Mouse (Mus musculus) forebrain, embryonic 11.5 days (tissue): ENCODE measurements around the gene Vav2. TPM values are rescaled to one million over a fixed set of nuclear protein-coding genes. Genes with fewer than 3 reads are reported as not detected.

ENCODE experiments used
- ATAC-seq: fragments of 200-750 bp; cut with Nextera tagmentation; replicated peaks from 2 replicates; pipeline ENCODE4 v1.8.0; 2017; ENCODE audit warnings: moderate TSS enrichment; ENCODE audit not compliant: low FRiP score
- DNase-seq: peaks from one replicate; pipeline ENCODE4 v3.0.0-alpha.2; 2017; ENCODE audit warnings: low spot score
- H3K27ac ChIP-seq: fragments of 300-500 bp; sonication (generic); 2 replicates; pipeline ENCODE4 v1.5.1; 2014; ENCODE audit warnings: low read depth, low read length
- H3K27me3 ChIP-seq: fragments of 300-500 bp; sonication (generic); 2 replicates; pipeline ENCODE4 v1.6.1; 2014; ENCODE audit warnings: mild to moderate bottlenecking, low read length, mixed read lengths; ENCODE audit not compliant: control insufficient read depth, insufficient read depth
- H3K36me3 ChIP-seq: fragments of 300-500 bp; sonication (generic); 2 replicates; pipeline ENCODE4 v1.6.1; 2014; ENCODE audit warnings: mild to moderate bottlenecking, low read length, moderate library complexity, mixed read lengths; ENCODE audit not compliant: control insufficient read depth, insufficient read depth
- H3K4me1 ChIP-seq: fragments of 300-500 bp; sonication (generic); replicated peaks from 2 replicates; pipeline ENCODE4 v1.6.1; 2014; ENCODE audit warnings: low read length, mixed read lengths; ENCODE audit not compliant: control insufficient read depth, insufficient read depth
- H3K4me2 ChIP-seq: fragments of 300-500 bp; sonication (generic); 2 replicates; pipeline ENCODE4 v1.6.1; 2014; ENCODE audit warnings: low read depth, mild to moderate bottlenecking, low read length, moderate library complexity, mixed read lengths; ENCODE audit not compliant: severe bottlenecking
- H3K4me3 ChIP-seq: fragments of 300-500 bp; sonication (generic); 2 replicates; pipeline ENCODE4 v1.5.1; 2014; ENCODE audit warnings: low read depth, low read length
- H3K9ac ChIP-seq: fragments of 300-500 bp; sonication (generic); 2 replicates; pipeline ENCODE4 v1.6.1; 2014; ENCODE audit warnings: low read length
- H3K9me3 ChIP-seq: fragments of 300-500 bp; sonication (generic); 2 replicates; pipeline ENCODE4 v1.6.1; 2016; ENCODE audit warnings: low read length, mixed read lengths; ENCODE audit not compliant: control insufficient read depth
- WGBS: fragments of 180-500 bp; shearing (Covaris S2); extraction: QIAGEN DNeasy Blood & Tissue Kit; methylation state at CpG from one replicate; pipeline ENCODE4 v1.1.7; 2014; 5-methylcytosine and 5-hydroxymethylcytosine counted together
- microRNA-seq: library from miRNA; unstranded; fragments of <30 nt; microRNA quantifications from one replicate; pipeline ENCODE4, GENCODE M21; 2016; ENCODE audit not compliant: insufficient number of aligned reads
- polyA plus RNA-seq: library from polyadenylated mRNA; unstranded; fragments of >200 nt; fragmentation: Nextera tagmentation; extraction: Ambion mirVana; gene quantifications from 2 replicates; pipeline ENCODE4 v1.2.1, GENCODE M21; 2014

Vav2 gene
- polyA plus RNA-seq, 1 experiment from 2014 or later: 12.7 TPM

DNA sequence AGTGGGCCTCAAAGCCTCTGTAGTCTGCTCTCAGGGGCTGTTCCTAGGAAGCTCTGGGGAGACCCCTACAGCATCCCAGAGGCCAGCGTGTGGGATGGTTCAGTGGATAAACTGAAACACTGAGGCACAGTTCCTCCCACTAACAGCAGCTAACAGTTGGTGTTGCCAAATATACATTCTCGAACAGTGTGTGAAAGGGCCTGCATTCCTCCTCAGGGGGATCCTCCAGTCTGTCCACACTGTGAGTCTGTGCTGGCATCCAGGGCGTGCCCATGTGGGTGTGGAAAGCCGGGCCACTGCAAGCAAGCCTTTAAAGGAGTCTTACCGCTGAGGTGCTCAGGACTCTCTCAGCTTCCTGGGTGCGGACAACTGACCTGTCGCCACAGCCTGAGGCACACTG, 200.3 kb downstream of the Vav2 start:
- Histone ChIP-seq H3K27ac (no peak overlapping the region), H3K4me1 (no peaks in the 10 kb centered on the region), H3K36me3 (no peaks in the 10 kb centered on the region), H3K9ac (no peak overlapping the region), H3K4me2 (no peak overlapping the region), H3K27me3 (no peaks in the 10 kb centered on the region), H3K9me3 (no peaks in the 10 kb centered on the region), H3K4me3 (no peak overlapping the region)
- no peak for ATAC-seq
- 73% methylated on average over 7 of the region's 7 CpGs for WGBS
- DNase-seq: no peak

DNA sequence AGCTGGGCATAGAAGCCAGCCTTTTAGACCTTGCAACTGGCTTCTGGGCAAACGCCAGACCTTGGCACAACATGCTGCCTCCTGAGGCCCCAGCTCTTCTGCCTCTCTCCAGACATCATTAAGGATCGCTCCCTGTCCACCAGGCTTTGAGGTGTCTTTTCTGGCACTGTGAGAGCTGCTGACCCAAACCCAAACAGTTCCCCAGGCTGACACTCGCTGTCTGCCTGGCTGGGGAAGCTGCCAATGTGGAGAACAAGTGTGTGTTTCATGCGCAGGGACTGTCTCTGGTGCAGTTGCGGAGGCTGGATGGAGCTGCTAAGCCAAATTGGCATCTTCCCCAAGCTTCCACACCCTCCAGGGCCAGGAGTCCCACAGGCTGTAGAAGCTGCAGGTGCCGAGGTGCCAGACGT, 203.8 kb downstream of the Vav2 start:
- no peak for ATAC-seq
- no peaks in the 10 kb centered on the region for H3K4me1 ChIP-seq
- no peak overlapping the region for H3K4me3 ChIP-seq
- H3K27ac ChIP-seq: no peak overlapping the region
- 88% methylated on average over 7 of the region's 7 CpGs for WGBS
- DNase-seq: no peak
- H3K4me2 ChIP-seq: no peak overlapping the region
- no peak overlapping the region for H3K9ac ChIP-seq
- no peaks in the 10 kb centered on the region for H3K27me3 ChIP-seq
- no peaks in the 10 kb centered on the region for H3K9me3 ChIP-seq
- no peaks in the 10 kb centered on the region for H3K36me3 ChIP-seq

GRCm38 (mm10) chr2:27218569-27218968, 208.3 kb downstream of the Vav2 start:
- no peaks in the 10 kb centered on the region for H3K4me1 ChIP-seq
- no peaks in the 10 kb centered on the region for H3K36me3 ChIP-seq
- H3K27ac ChIP-seq: no peak overlapping the region
- WGBS: 89% methylated on average over 8 of the region's 8 CpGs
- no peak overlapping the region for H3K4me3 ChIP-seq
- DNase-seq: no peak
- ATAC-seq: no peak
- H3K9ac ChIP-seq: no peak overlapping the region
- H3K9me3 ChIP-seq: no peaks in the 10 kb centered on the region
- no peak overlapping the region for H3K4me2 ChIP-seq
- H3K27me3 ChIP-seq: no peaks in the 10 kb centered on the region

- Histone ChIP-seq H3K4me3 (no peak overlapping the region), H3K4me1 (no peaks in the 10 kb centered on the region), H3K36me3 (no peaks in the 10 kb centered on the region), H3K27ac (no peak overlapping the region), H3K27me3 (no peaks in the 10 kb centered on the region), H3K4me2 (no peak overlapping the region), H3K9ac (no peak overlapping the region; the same call in 1 of the 2 replicates), H3K9me3 (no peaks in the 10 kb centered on the region)
- WGBS: 83% methylated on average over 2 of the region's 2 CpGs
- DNase-seq: no peak
- ATAC-seq: no peak
Measured at GRCm38 (mm10) chr2:27218121-27218544, 208.7 kb downstream of the Vav2 start.

GRCm38 (mm10) chr2:27215537-27215936, 211.3 kb downstream of the Vav2 start:
- 81% methylated on average over 2 of the region's 2 CpGs for WGBS
- Histone ChIP-seq H3K4me1 (no peaks in the 10 kb centered on the region), H3K4me2 (no peak overlapping the region), H3K27me3 (no peaks in the 10 kb centered on the region), H3K27ac (no peak overlapping the region), H3K36me3 (no peaks in the 10 kb centered on the region), H3K4me3 (no peak overlapping the region), H3K9ac (no peak overlapping the region), H3K9me3 (no peaks in the 10 kb centered on the region)
- no peak for DNase-seq
- ATAC-seq: no peak

Small RNAs within 50 kb of the gene (microRNA-seq; reads per million reads assigned to microRNA genes)
- gene Gm24049 (not detected), gene Mir7578 (not detected)

Other genes starting within 250 kb of the Vav2 start
- 3.2 and 6.0 TPM in 2 replicates for gene Sardh, start 178.7 kb downstream of the Vav2 start, polyA plus RNA-seq
- 14.4 and 16.0 TPM in 2 replicates for gene Brd3os, start 15.3 kb upstream of the Vav2 start, polyA plus RNA-seq
- 188 and 191 TPM in 2 replicates for gene Brd3, start 80.6 kb upstream of the Vav2 start, polyA plus RNA-seq
- gene Wdr5, start 88.1 kb upstream of the Vav2 start, polyA plus RNA-seq: 74.5 and 84.0 TPM in 2 replicates
- 6.5 and 6.9 TPM in 2 replicates for gene Rxra, start 249.4 kb upstream of the Vav2 start, polyA plus RNA-seq